Mouse (Mus musculus) liver, adult 2 months (tissue): Measurements from ENCODE around the gene Muc1.

ENCODE experiments used
- CTCF ChIP-seq: fragments of 200-500 bp; IDR thresholded peaks from 2 replicates; pipeline ENCODE4 v1.5.1; 2011; ENCODE audit warnings: low read depth, low read length, control low read depth
- POLR2A ChIP-seq: fragments of 200-500 bp; IDR thresholded peaks from 2 replicates; pipeline ENCODE4 v1.6.1; 2011; ENCODE audit warnings: low read length, control low read depth; ENCODE audit not compliant: insufficient read depth; ENCODE audit errors: extremely low read depth

GRCm38 (mm10) chr3:89233562-89234110 lies 4.8 kb downstream of the Muc1 start:
- TF ChIP-seq CTCF (no peak), POLR2A (no peak)
